Mouse (Mus musculus) hindbrain, embryonic 14.5 days (tissue): ENCODE measurements around the gene Ereg. TPM values are rescaled to one million over a fixed set of nuclear protein-coding genes. Genes with fewer than 3 reads are reported as not detected.

ENCODE experiments used
- ATAC-seq: fragments of 200-750 bp; cut with Nextera tagmentation; 2 replicates; pipeline ENCODE4 v1.8.0; 2017; ENCODE audit warnings: moderate number of reproducible peaks, mild to moderate bottlenecking, moderate TSS enrichment, moderate library complexity; ENCODE audit not compliant: low FRiP score
- DNase-seq: peaks from one replicate; pipeline ENCODE4 v3.0.0-alpha.2; 2015; ENCODE audit warnings: low spot score
- H3K27ac ChIP-seq: fragments of 300-500 bp; sonication (generic); 2 replicates; pipeline ENCODE4 v1.5.1; 2014; ENCODE audit warnings: mild to moderate bottlenecking, moderate library complexity
- H3K27me3 ChIP-seq: fragments of 300-500 bp; sonication (generic); 2 replicates; pipeline ENCODE4 v1.6.1; 2014; ENCODE audit warnings: mild to moderate bottlenecking, low read length, mixed read lengths; ENCODE audit not compliant: control insufficient read depth, insufficient read depth
- H3K36me3 ChIP-seq: fragments of 300-500 bp; sonication (generic); replicated peaks from 2 replicates; pipeline ENCODE4 v1.6.1; 2014; ENCODE audit not compliant: control insufficient read depth, insufficient read depth
- H3K4me1 ChIP-seq: fragments of 300-500 bp; sonication (generic); replicated peaks from 2 replicates; pipeline ENCODE4 v1.6.1; 2014; ENCODE audit warnings: antibody characterized with exemption, low read length, mixed read lengths; ENCODE audit not compliant: control insufficient read depth, insufficient read depth
- H3K4me2 ChIP-seq: fragments of 300-500 bp; sonication (generic); replicated peaks from 2 replicates; pipeline ENCODE4 v1.6.1; 2014; ENCODE audit warnings: mild to moderate bottlenecking, moderate library complexity
- H3K4me3 ChIP-seq: fragments of 300-500 bp; sonication (generic); replicated peaks from 2 replicates; pipeline ENCODE4 v1.5.1; 2014; ENCODE audit warnings: mild to moderate bottlenecking, low read length
- H3K9ac ChIP-seq: fragments of 300-500 bp; sonication (generic); 2 replicates; pipeline ENCODE4 v1.6.1; 2014
- H3K9me3 ChIP-seq: fragments of 300-500 bp; sonication (generic); 2 replicates; pipeline ENCODE4 v1.6.1; 2016; ENCODE audit warnings: low read length; ENCODE audit not compliant: control insufficient read depth
- WGBS: fragments of 180-500 bp; shearing (Covaris S2); extraction: QIAGEN DNeasy Blood & Tissue Kit; methylation state at CpG from one replicate; pipeline ENCODE4 v1.1.7; 2014; 5-methylcytosine and 5-hydroxymethylcytosine counted together
- polyA plus RNA-seq: library from polyadenylated mRNA; unstranded; fragments of >200 nt; fragmentation: Nextera tagmentation; extraction: Ambion mirVana; gene quantifications from 2 replicates; pipeline ENCODE4 v1.2.1, GENCODE M21; 2014

Ereg gene
- polyA plus RNA-seq, 1 experiment from 2014 or later = not detected

DNA sequence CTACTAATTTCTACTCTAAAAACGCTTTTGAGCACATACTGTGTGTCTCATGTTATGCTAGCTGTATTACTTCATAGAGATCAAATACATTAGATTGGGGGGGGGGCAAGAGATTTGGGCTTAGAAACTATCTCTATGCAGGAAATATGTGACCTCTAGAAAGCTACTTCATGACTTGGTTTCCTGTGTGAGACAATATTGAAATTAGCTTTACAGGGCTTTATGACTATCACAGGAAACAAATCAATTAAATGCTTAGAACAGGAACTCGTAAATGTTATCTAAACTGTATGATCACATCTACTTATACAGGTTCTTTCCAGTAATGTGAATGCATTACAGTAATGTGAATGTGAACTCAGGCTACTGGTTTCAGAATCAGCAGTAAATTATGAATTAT is 49.7 kb downstream of the Ereg start:
- no peak for ATAC-seq
- no peaks in the 10 kb centered on the region for H3K36me3 ChIP-seq
- no peaks in the 10 kb centered on the region for H3K27me3 ChIP-seq
- no peak overlapping the region for H3K4me2 ChIP-seq
- no peak for DNase-seq
- no peaks in the 10 kb centered on the region for H3K4me1 ChIP-seq
- no peak overlapping the region for H3K27ac ChIP-seq
- H3K4me3 ChIP-seq = no peak overlapping the region
- no peak overlapping the region for H3K9ac ChIP-seq
- no peaks in the 10 kb centered on the region for H3K9me3 ChIP-seq
- WGBS = 89% methylated on average over 2 of the region's 2 CpGs

- no peaks in the 10 kb centered on the region for H3K9me3 ChIP-seq
- no peaks in the 10 kb centered on the region for H3K27me3 ChIP-seq
- H3K4me3 ChIP-seq = no peak overlapping the region
- no peak for DNase-seq
- H3K4me2 ChIP-seq = no peak overlapping the region
- WGBS = 94% methylated on average over 1 of the region's 1 CpGs
- no peak overlapping the region for H3K27ac ChIP-seq
- no peak overlapping the region for H3K9ac ChIP-seq
- ATAC-seq = no peak
- H3K36me3 ChIP-seq = no peaks in the 10 kb centered on the region
- no peaks in the 10 kb centered on the region for H3K4me1 ChIP-seq
Observed at GRCm38 (mm10) chr5:91126623-91127022, 52.2 kb downstream of the Ereg start.

DNA sequence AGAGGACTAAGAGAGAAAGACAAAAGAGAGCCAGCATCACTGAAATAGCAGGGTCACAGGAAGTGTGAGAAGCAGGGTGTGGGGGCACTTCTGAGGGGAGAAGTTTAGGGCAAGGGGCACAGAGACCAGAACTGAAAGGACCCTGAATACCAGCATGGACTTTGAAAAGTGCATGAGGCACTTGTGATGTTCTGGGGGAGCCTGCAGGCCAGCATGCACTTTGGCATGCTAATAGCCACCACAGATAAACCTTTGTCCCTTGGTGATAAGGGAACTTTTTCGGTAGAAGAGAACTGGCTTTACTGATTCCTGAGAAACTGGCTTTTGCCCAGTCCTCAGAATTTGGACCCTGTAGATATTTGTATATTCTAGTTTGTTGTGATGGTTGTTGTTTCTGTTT is 60.5 kb downstream of the Ereg start:
- ATAC-seq (no peak), DNase-seq (no peak)
- no peak overlapping the region for H3K4me3 ChIP-seq
- H3K27ac ChIP-seq = no peak overlapping the region
- no peak overlapping the region for H3K4me2 ChIP-seq
- no peak overlapping the region for H3K9ac ChIP-seq
- H3K36me3 ChIP-seq = no peaks in the 10 kb centered on the region
- H3K27me3 ChIP-seq = peaks cover 10% of the 10 kb centered on the region; the same call in 1 of the 2 replicates
- H3K9me3 ChIP-seq = no peaks in the 10 kb centered on the region
- H3K4me1 ChIP-seq = no peaks in the 10 kb centered on the region
- WGBS = 46% methylated on average over 1 of the region's 1 CpGs

- Histone ChIP-seq H3K4me1 (no peaks in the 10 kb centered on the region), H3K9ac (no peak overlapping the region)
Observed at GRCm38 (mm10) chr5:91138970-91139369, 64.5 kb downstream of the Ereg start.

DNA sequence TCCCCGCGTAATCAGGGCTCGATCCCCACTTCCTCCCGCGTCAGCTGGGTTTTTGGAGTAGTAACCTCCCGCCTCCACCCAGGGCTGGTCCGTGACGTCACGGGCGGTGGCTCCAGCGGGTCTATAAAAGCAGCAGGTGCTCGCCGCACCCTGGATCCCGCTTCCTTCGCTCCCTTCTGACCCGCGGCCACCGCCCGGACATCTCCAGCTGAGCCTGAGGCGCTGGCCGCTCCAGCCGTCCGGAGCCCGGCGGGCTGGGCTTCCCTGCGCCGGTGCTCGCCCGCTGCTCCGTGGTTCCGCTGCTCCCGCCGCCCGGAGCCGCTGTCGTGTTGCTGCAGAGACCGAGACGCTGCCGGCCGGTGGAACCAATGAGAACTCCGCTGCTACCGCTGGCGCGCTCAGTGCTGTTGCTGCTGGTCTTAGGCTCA is 65.0 kb downstream of the Ereg start, which contains the start of gene Areg:
TSS of gene Areg (plus strand) at position 154 of the 428 bp plus-strand sequence.
- H3K4me1 ChIP-seq = no peaks in the 10 kb centered on the region
- no peak within 1 kb of the TSS for H3K27ac ChIP-seq
- peak within 1 kb of the TSS; percentile 57 for H3K9ac ChIP-seq
- H3K9me3 ChIP-seq = no peaks in the 10 kb centered on the region
- H3K27me3 ChIP-seq = peaks cover 23% of the 10 kb centered on the region
- H3K4me3 ChIP-seq = peak within 1 kb of the TSS; percentile 66
- DNase-seq = peak; percentile 55
- WGBS = under 1% methylated on average over 44 of the region's 44 CpGs
- H3K36me3 ChIP-seq = no peaks in the 10 kb centered on the region
- peak; percentile 92 for ATAC-seq
- H3K4me2 ChIP-seq = peak within 1 kb of the TSS; percentile 94

More at GRCm38 (mm10) chr5:91138970-91139369, 64.5 kb downstream of the Ereg start:
- peaks cover 23% of the 10 kb centered on the region for H3K27me3 ChIP-seq
- H3K36me3 ChIP-seq = no peaks in the 10 kb centered on the region
- H3K4me2 ChIP-seq = peak overlapping the region; percentile 94
- ATAC-seq = no peak
- 2% methylated on average over 7 of the region's 7 CpGs for WGBS
- no peak overlapping the region for H3K27ac ChIP-seq
- DNase-seq = no peak
- peak overlapping the region; percentile 66 for H3K4me3 ChIP-seq
- H3K9me3 ChIP-seq = no peaks in the 10 kb centered on the region

GRCm38 (mm10) chr5:91140896-91141448 is 66.5 kb downstream of the Ereg start:
- no peak for DNase-seq
- H3K9ac ChIP-seq = no peak overlapping the region
- WGBS = 46% methylated on average over 13 of the region's 13 CpGs

More at GRCm38 (mm10) chr5:91140896-91141448, 66.5 kb downstream of the Ereg start:
- Histone ChIP-seq H3K4me2 (no peak overlapping the region), H3K4me1 (no peaks in the 10 kb centered on the region), H3K4me3 (no peak overlapping the region), H3K27me3 (peaks cover 23% of the 10 kb centered on the region), H3K27ac (no peak overlapping the region), H3K9me3 (no peaks in the 10 kb centered on the region), H3K36me3 (no peaks in the 10 kb centered on the region)
- no peak for ATAC-seq

Other genes with a start within 250 kb of the Ereg start
- 0.57 and 0.64 TPM in 2 replicates for gene Cxcl1, start 183.4 kb upstream of the Ereg start, polyA plus RNA-seq
- gene Cxcl2, start 170.8 kb upstream of the Ereg start, polyA plus RNA-seq = 0.24 TPM in 1 of 2 replicates, not detected in the other
- 88.3 and 95.7 TPM in 2 replicates for gene Mthfd2l, start 143.5 kb upstream of the Ereg start, polyA plus RNA-seq
- not detected in 2 replicates for gene Epgn, start 47.2 kb upstream of the Ereg start, polyA plus RNA-seq
- 0.27 and 0.34 TPM in 2 replicates for gene Areg, start 65.0 kb downstream of the Ereg start, polyA plus RNA-seq